Mouse (Mus musculus): ENCODE data around the gene Kiss1. TPM values are rescaled to one million over a fixed set of nuclear protein-coding genes. Genes with fewer than 3 reads are reported as not detected.
A peak's percentile ranks its signal among the peaks of the same experiment; 100 is the strongest.

The Kiss1 gene
- polyA plus RNA-seq, 1 experiment = not detected

- TF ChIP-seq MYOG (IDR thresholded peaks at IDR 0.05; ENCODE audit: control insufficient read depth, extremely low read depth, insufficient read length) = no peak
- TF ChIP-seq CTCF (IDR thresholded peaks at IDR 0.05; ENCODE audit: control insufficient read depth, insufficient read depth, insufficient read length) = no peak
- no peak for TF ChIP-seq MAX (IDR thresholded peaks at IDR 0.05)
- no peak for TF ChIP-seq CEBPB (IDR thresholded peaks at IDR 0.05; ENCODE audit: low read depth)
- no peak for TF ChIP-seq FOSL1 (IDR thresholded peaks at IDR 0.05; ENCODE audit: insufficient read depth, low read length, poor library complexity, severe bottlenecking)
- no peak for TF ChIP-seq MYOD1 (IDR thresholded peaks at IDR 0.05; ENCODE audit: control insufficient read depth, insufficient read length, low read depth)
- no peak for TF ChIP-seq USF1 (IDR thresholded peaks at IDR 0.05; ENCODE audit: low read depth)
- H3K79me3 ChIP-seq (ENCODE audit: low read depth) = no peaks in the 10 kb centered on the region
- H3K79me2 ChIP-seq (ENCODE audit: control insufficient read depth, insufficient read depth) = no peaks in the 10 kb centered on the region
- H3K4me3 ChIP-seq (ENCODE audit: insufficient read depth, poor library complexity, severe bottlenecking) = no peak overlapping the region
- no peak overlapping the region for H3ac ChIP-seq (ENCODE audit: control insufficient read depth, insufficient read length, low read depth)
- H3K36me3 ChIP-seq (ENCODE audit: control insufficient read depth, insufficient read depth) = no peaks in the 10 kb centered on the region
- H3K27me3 ChIP-seq (ENCODE audit: control insufficient read depth, insufficient read depth, insufficient read length) = peaks cover 7% of the 10 kb centered on the region
Measured at GRCm38 (mm10) chr1:133292608-133293007, 29.1 kb upstream of the Kiss1 start.

GRCm38 (mm10) chr1:133296376-133296775, 25.3 kb upstream of the Kiss1 start:
- no peaks in the 10 kb centered on the region for H3K79me3 ChIP-seq (ENCODE audit: low read depth)

DNA sequence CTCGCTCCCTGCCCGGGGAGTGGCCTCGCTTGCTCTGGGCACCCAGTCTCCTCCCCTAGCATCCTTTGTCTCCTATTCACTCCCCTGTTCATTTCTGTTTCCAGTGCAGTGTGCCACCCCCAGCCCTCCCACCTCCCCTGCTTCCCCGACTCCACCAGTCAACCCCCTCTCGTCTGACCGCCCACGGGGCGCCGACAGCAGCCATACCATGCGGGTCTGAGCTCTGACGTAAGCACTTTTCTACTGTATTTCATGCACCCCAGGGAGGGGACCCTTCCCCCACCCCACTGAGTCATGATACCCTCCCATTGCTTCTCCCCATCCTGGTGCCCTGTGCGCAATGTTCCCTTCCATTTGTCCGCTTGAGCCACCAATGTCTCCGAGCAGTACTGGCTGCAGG, 22.9 kb upstream of the Kiss1 start:
- TF ChIP-seq MYOG (IDR thresholded peaks at IDR 0.05; ENCODE audit: control insufficient read depth, extremely low read depth, insufficient read length) (no peak), CTCF (IDR thresholded peaks at IDR 0.05; ENCODE audit: control insufficient read depth, insufficient read depth, insufficient read length) (no peak)
- no peak overlapping the region for H3ac ChIP-seq (ENCODE audit: control insufficient read depth, insufficient read length, low read depth)
- H3K4me3 ChIP-seq (ENCODE audit: insufficient read depth, poor library complexity, severe bottlenecking) = no peak overlapping the region
- H3K36me3 ChIP-seq (ENCODE audit: control insufficient read depth, insufficient read depth) = no peaks in the 10 kb centered on the region
- no peaks in the 10 kb centered on the region for H3K79me3 ChIP-seq (ENCODE audit: low read depth)
- H3K79me2 ChIP-seq (ENCODE audit: control insufficient read depth, insufficient read depth) = no peaks in the 10 kb centered on the region
- no peaks in the 10 kb centered on the region for H3K27me3 ChIP-seq (ENCODE audit: control insufficient read depth, insufficient read depth, insufficient read length)

More at GRCm38 (mm10) chr1:133296376-133296775, 25.3 kb upstream of the Kiss1 start:
- no peaks in the 10 kb centered on the region for H3K79me2 ChIP-seq (ENCODE audit: control insufficient read depth, insufficient read depth)
- H3K4me3 ChIP-seq (ENCODE audit: insufficient read depth, poor library complexity, severe bottlenecking) = no peak overlapping the region
- H3ac ChIP-seq (ENCODE audit: control insufficient read depth, insufficient read length, low read depth) = no peak overlapping the region
- no peaks in the 10 kb centered on the region for H3K36me3 ChIP-seq (ENCODE audit: control insufficient read depth, insufficient read depth)
- H3K27me3 ChIP-seq (ENCODE audit: control insufficient read depth, insufficient read depth, insufficient read length) = no peaks in the 10 kb centered on the region
- no peak for TF ChIP-seq FOSL1 (IDR thresholded peaks at IDR 0.05; ENCODE audit: insufficient read depth, low read length, poor library complexity, severe bottlenecking)
- TF ChIP-seq MYOG (IDR thresholded peaks at IDR 0.05; ENCODE audit: control insufficient read depth, extremely low read depth, insufficient read length) = no peak
- TF ChIP-seq MAX (IDR thresholded peaks at IDR 0.05) = no peak
- no peak for TF ChIP-seq USF1 (IDR thresholded peaks at IDR 0.05; ENCODE audit: low read depth)
- no peak for TF ChIP-seq CTCF (IDR thresholded peaks at IDR 0.05; ENCODE audit: control insufficient read depth, insufficient read depth, insufficient read length)
- TF ChIP-seq CEBPB (IDR thresholded peaks at IDR 0.05; ENCODE audit: low read depth) = no peak
- no peak for TF ChIP-seq MYOD1 (IDR thresholded peaks at IDR 0.05; ENCODE audit: control insufficient read depth, insufficient read length, low read depth)

- H3K79me3 ChIP-seq (ENCODE audit: low read depth) = no peaks in the 10 kb centered on the region
- H3K79me2 ChIP-seq (ENCODE audit: control insufficient read depth, insufficient read depth) = no peaks in the 10 kb centered on the region
- H3K4me3 ChIP-seq (ENCODE audit: insufficient read depth, poor library complexity, severe bottlenecking) = no peak overlapping the region
- H3ac ChIP-seq (ENCODE audit: control insufficient read depth, insufficient read length, low read depth) = no peak overlapping the region
- no peaks in the 10 kb centered on the region for H3K36me3 ChIP-seq (ENCODE audit: control insufficient read depth, insufficient read depth)
- H3K27me3 ChIP-seq (ENCODE audit: control insufficient read depth, insufficient read depth, insufficient read length) = no peaks in the 10 kb centered on the region
- TF ChIP-seq CTCF (IDR thresholded peaks at IDR 0.05; ENCODE audit: control insufficient read depth, insufficient read depth, insufficient read length) = no peak
- TF ChIP-seq USF1 (IDR thresholded peaks at IDR 0.05; ENCODE audit: low read depth) = no peak
- TF ChIP-seq MYOG (IDR thresholded peaks at IDR 0.05; ENCODE audit: control insufficient read depth, extremely low read depth, insufficient read length) = no peak
- no peak for TF ChIP-seq MYOD1 (IDR thresholded peaks at IDR 0.05; ENCODE audit: control insufficient read depth, insufficient read length, low read depth)
- TF ChIP-seq CEBPB (IDR thresholded peaks at IDR 0.05; ENCODE audit: low read depth) = no peak
- TF ChIP-seq MAX (IDR thresholded peaks at IDR 0.05) = no peak
- TF ChIP-seq FOSL1 (IDR thresholded peaks at IDR 0.05; ENCODE audit: insufficient read depth, low read length, poor library complexity, severe bottlenecking) = no peak
Measured at GRCm38 (mm10) chr1:133302540-133302939, 19.1 kb upstream of the Kiss1 start.

DNA sequence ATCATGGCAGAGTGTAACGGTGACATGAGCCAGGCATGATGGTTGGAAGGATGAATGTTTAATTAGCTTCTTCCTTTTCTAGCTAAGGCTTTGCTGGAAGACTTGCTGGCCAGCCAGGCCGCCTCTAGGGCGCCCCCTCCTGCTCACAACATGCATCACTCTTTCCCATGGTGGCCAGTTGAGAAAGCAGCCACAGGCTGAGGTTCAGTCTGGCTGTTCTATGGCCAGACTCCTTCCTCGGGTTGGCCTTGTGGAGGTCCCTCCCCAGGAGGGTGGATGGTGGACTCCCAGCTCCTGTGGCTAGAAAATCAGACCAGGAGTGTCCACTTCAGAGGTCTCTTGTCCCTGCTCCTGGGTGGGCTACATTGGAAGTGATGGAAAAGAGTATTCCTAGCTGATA, 14.8 kb upstream of the Kiss1 start:
- Histone ChIP-seq H3K79me2 (ENCODE audit: control insufficient read depth, insufficient read depth) (no peaks in the 10 kb centered on the region), H3K36me3 (ENCODE audit: control insufficient read depth, insufficient read depth) (no peaks in the 10 kb centered on the region), H3K27me3 (ENCODE audit: control insufficient read depth, insufficient read depth, insufficient read length) (peaks cover 30% of the 10 kb centered on the region), H3ac (ENCODE audit: control insufficient read depth, insufficient read length, low read depth) (no peak overlapping the region), H3K79me3 (ENCODE audit: low read depth) (no peaks in the 10 kb centered on the region), H3K4me3 (ENCODE audit: insufficient read depth, poor library complexity, severe bottlenecking) (no peak overlapping the region)
- TF ChIP-seq MAX (IDR thresholded peaks at IDR 0.05) = no peak
- peak; percentile 69 for TF ChIP-seq CTCF (IDR thresholded peaks at IDR 0.05; ENCODE audit: control insufficient read depth, insufficient read depth, insufficient read length)
- TF ChIP-seq USF1 (IDR thresholded peaks at IDR 0.05; ENCODE audit: low read depth) = no peak
- no peak for TF ChIP-seq CEBPB (IDR thresholded peaks at IDR 0.05; ENCODE audit: low read depth)

DNA sequence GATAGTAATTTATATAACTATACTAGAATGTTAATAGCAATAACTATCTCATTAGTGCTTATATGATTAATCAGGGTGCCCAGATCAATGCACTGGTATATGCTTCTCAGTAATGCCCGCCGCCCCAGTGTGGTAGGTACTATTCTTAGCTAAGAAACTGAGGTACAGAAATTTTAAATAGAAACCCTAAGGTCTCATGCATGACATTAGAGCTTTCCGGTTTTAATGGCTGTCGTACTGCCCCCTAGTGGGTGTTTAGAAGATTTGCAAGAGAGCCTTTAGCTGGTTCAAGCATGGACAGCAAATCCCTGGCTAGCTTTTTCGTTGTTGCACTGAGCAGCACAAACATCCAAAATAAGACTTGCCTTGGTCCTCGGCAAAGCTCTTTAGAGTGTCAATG, 14.4 kb upstream of the Kiss1 start:
- no peaks in the 10 kb centered on the region for H3K79me2 ChIP-seq (ENCODE audit: control insufficient read depth, insufficient read depth)
- no peak overlapping the region for H3ac ChIP-seq (ENCODE audit: control insufficient read depth, insufficient read length, low read depth)
- no peaks in the 10 kb centered on the region for H3K79me3 ChIP-seq (ENCODE audit: low read depth)
- H3K4me3 ChIP-seq (ENCODE audit: insufficient read depth, poor library complexity, severe bottlenecking) = no peak overlapping the region
- no peaks in the 10 kb centered on the region for H3K36me3 ChIP-seq (ENCODE audit: control insufficient read depth, insufficient read depth)
- no peak for TF ChIP-seq MYOG (IDR thresholded peaks at IDR 0.05; ENCODE audit: control insufficient read depth, extremely low read depth, insufficient read length)
- TF ChIP-seq MYOD1 (IDR thresholded peaks at IDR 0.05; ENCODE audit: control insufficient read depth, insufficient read length, low read depth) = no peak
- TF ChIP-seq USF1 (IDR thresholded peaks at IDR 0.05; ENCODE audit: low read depth) = no peak
- no peak for TF ChIP-seq CEBPB (IDR thresholded peaks at IDR 0.05; ENCODE audit: low read depth)
- TF ChIP-seq FOSL1 (IDR thresholded peaks at IDR 0.05; ENCODE audit: insufficient read depth, low read length, poor library complexity, severe bottlenecking) = no peak
- no peak for TF ChIP-seq MAX (IDR thresholded peaks at IDR 0.05)
- TF ChIP-seq CTCF (IDR thresholded peaks at IDR 0.05; ENCODE audit: control insufficient read depth, insufficient read depth, insufficient read length) = no peak
- H3K27me3 ChIP-seq (ENCODE audit: control insufficient read depth, insufficient read depth, insufficient read length) = peaks cover 32% of the 10 kb centered on the region

Measured in C2C12 (cell line).